Mouse (Mus musculus): ENCODE results near the gene Olfr1293-ps. TPM values are rescaled to one million over a fixed set of nuclear protein-coding genes. Genes with fewer than 3 reads are reported as not detected.

Gene Olfr1293-ps
- polyA plus RNA-seq (2016; fragmentation: Nextera tagmentation; extraction: Ambion mirVana): not detected in 2 replicates

GRCm38 (mm10) chr2:111524903-111525302 lies at the start of gene Olfr1293-ps:
TSS of gene Olfr1293-ps (plus strand) at chr2:111525203.
- WGBS: 89% methylated on average over 1 of the region's 1 CpGs
- no peaks in the 10 kb centered on the region for H3K27me3 ChIP-seq (replicated peaks; ENCODE audit: low read depth, poor library complexity, severe bottlenecking)
- DNase-seq (ENCODE audit: low spot score): no peak

DNA sequence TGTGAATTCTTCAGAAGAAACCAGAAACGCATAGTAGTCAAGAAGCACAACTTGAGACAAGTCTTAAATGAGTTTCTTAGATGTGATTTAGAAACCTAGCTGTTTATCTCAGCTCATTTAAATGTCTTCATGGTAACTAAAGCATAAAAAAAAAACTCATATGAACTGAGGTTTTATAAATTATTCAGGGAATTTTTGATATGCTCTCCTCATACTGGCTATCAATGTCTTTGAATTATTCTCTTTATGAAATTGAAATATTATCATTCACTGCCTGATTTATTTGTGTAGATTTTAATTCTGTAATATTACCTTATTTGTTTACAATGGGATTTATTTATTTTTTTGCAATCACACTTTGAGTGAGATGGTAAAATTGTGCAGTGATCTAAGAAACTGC lies 44.5 kb upstream of the Olfr1293-ps start, which contains the start of gene Olfr1289:
TSS of gene Olfr1289 (plus strand) at position 301 of the 400 bp plus-strand sequence.
- DNase-seq (ENCODE audit: low spot score): no peak
- 86% methylated on average over 1 of the region's 1 CpGs for WGBS
- no peaks in the 10 kb centered on the region for H3K36me3 ChIP-seq (replicated peaks)
- H3K27ac ChIP-seq (replicated peaks): no peak within 1 kb of the TSS
- H3K4me3 ChIP-seq: no peak within 1 kb of the TSS
- H3K27me3 ChIP-seq (replicated peaks; ENCODE audit: low read depth, poor library complexity, severe bottlenecking): no peaks in the 10 kb centered on the region
- H3K4me1 ChIP-seq: no peaks in the 10 kb centered on the region
- no peaks in the 10 kb centered on the region for H3K9me3 ChIP-seq

More at GRCm38 (mm10) chr2:111524903-111525302, at the start of gene Olfr1293-ps:
- Histone ChIP-seq H3K9me3 (no peaks in the 10 kb centered on the region), H3K4me1 (no peaks in the 10 kb centered on the region), H3K4me3 (no peak within 1 kb of the TSS), H3K36me3 (replicated peaks) (no peaks in the 10 kb centered on the region), H3K27ac (replicated peaks) (no peak within 1 kb of the TSS)

GRCm38 (mm10) chr2:111493729-111494128 lies 31.3 kb upstream of the Olfr1293-ps start, which contains the start of gene Olfr1290:
TSS of gene Olfr1290 (minus strand) at chr2:111493829.
- Histone ChIP-seq H3K4me1 (no peaks in the 10 kb centered on the region), H3K27ac (replicated peaks) (no peak within 1 kb of the TSS), H3K36me3 (replicated peaks) (no peaks in the 10 kb centered on the region), H3K27me3 (replicated peaks; ENCODE audit: low read depth, poor library complexity, severe bottlenecking) (no peaks in the 10 kb centered on the region), H3K9me3 (no peaks in the 10 kb centered on the region), H3K4me3 (no peak within 1 kb of the TSS)
- no peak for DNase-seq (ENCODE audit: low spot score)
- WGBS: 81% methylated on average over 5 of the region's 5 CpGs

- no peak for DNase-seq (ENCODE audit: low spot score)
- Histone ChIP-seq H3K27ac (replicated peaks) (no peak within 1 kb of the TSS), H3K27me3 (replicated peaks; ENCODE audit: low read depth, poor library complexity, severe bottlenecking) (no peaks in the 10 kb centered on the region), H3K36me3 (replicated peaks) (no peaks in the 10 kb centered on the region), H3K9me3 (no peaks in the 10 kb centered on the region), H3K4me1 (no peaks in the 10 kb centered on the region), H3K4me3 (no peak within 1 kb of the TSS)
- WGBS: 90% methylated on average over 3 of the region's 3 CpGs
Observed at GRCm38 (mm10) chr2:111496880-111497279, 28.1 kb upstream of the Olfr1293-ps start, which contains the start of gene Olfr1291-ps1. TSS of gene Olfr1291-ps1 (plus strand) at chr2:111497180.

DNA sequence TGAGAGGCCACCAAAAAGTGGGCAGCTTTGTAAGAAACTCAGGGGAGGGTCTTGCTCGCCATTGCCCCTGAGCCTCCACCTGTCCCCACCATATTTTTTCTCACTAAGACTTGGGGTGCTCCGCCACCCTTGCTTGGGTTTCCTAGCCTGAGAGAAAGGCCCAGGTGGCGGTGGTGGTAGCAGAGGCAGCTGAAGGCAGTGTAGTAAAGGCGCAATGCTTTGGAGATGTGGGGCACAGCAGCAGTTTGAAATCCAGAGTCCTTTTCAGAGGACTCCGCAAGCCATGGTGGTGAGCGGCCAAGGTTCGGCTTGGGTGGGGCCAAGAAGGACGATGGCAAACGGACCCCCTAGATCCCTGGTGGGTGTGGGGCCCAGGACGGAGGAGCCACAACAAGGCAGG lies 7.6 kb upstream of the Olfr1293-ps start:
- Histone ChIP-seq H3K36me3 (replicated peaks) (no peaks in the 10 kb centered on the region), H3K9me3 (peaks cover 4% of the 10 kb centered on the region; the same call in 1 of the 2 replicates), H3K4me1 (no peaks in the 10 kb centered on the region), H3K27me3 (replicated peaks; ENCODE audit: low read depth, poor library complexity, severe bottlenecking) (no peaks in the 10 kb centered on the region), H3K4me3 (no peak overlapping the region), H3K27ac (replicated peaks) (no peak overlapping the region)
- DNase-seq (ENCODE audit: low spot score): no peak
- 90% methylated on average over 10 of the region's 10 CpGs for WGBS

DNA sequence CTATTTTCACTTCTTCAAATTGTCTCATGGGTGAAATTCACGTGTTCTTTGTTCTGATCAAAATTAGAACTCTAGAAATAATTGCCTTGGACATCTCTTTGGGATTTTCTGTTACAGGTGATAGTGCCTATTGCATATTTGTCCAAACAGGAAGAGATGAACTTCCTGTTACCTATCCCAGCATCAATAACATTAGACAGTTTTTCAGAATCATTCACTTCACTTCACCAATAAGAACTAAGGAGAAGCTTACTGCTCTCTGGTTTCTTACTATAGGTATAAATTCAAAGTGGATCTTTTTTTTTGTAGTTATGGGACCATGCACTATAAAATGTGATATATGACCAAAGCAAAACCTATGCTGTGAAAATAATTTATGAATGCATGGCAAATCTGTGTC lies 15.2 kb downstream of the Olfr1293-ps start, which contains the start of gene Olfr1294:
TSS of gene Olfr1294 (minus strand) at position 101 of the 400 bp plus-strand sequence.
- H3K4me1 ChIP-seq: no peaks in the 10 kb centered on the region
- WGBS: 67% methylated on average over 1 of the region's 1 CpGs
- DNase-seq (ENCODE audit: low spot score): no peak

DNA sequence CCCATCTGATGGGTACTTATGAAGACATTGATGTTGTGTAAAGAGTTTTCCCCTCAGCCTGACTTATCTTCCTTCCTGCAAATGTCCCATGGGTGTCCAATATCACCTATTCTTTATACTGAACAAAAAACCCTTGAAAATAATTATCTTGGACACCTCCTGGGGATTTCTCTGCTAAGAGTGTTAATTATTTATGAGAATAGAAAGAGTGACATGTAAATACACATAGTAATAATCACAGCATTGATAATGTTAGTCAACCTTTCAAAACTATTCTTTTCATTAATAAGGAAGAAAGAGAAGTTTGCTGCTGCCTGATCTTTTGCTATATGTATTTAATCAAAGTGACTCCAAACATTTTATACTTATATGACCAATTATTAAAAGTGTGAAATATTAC lies 44.6 kb downstream of the Olfr1293-ps start, which contains the start of gene Olfr1295:
TSS of gene Olfr1295 (minus strand) at position 101 of the 400 bp plus-strand sequence.
- no peaks in the 10 kb centered on the region for H3K27me3 ChIP-seq (replicated peaks; ENCODE audit: low read depth, poor library complexity, severe bottlenecking)
- no peaks in the 10 kb centered on the region for H3K4me1 ChIP-seq
- H3K9me3 ChIP-seq: no peaks in the 10 kb centered on the region
- H3K27ac ChIP-seq (replicated peaks): no peak within 1 kb of the TSS
- H3K4me3 ChIP-seq: no peak within 1 kb of the TSS
- DNase-seq (ENCODE audit: low spot score): no peak
- H3K36me3 ChIP-seq (replicated peaks): no peaks in the 10 kb centered on the region

More for the DNA sequence above, 15.2 kb downstream of the Olfr1293-ps start, which contains the start of gene Olfr1294:
- H3K27me3 ChIP-seq (replicated peaks; ENCODE audit: low read depth, poor library complexity, severe bottlenecking): no peaks in the 10 kb centered on the region
- no peaks in the 10 kb centered on the region for H3K36me3 ChIP-seq (replicated peaks)
- H3K9me3 ChIP-seq: no peaks in the 10 kb centered on the region
- no peak within 1 kb of the TSS for H3K4me3 ChIP-seq
- H3K27ac ChIP-seq (replicated peaks): no peak within 1 kb of the TSS

Other genes starting within 250 kb of the Olfr1293-ps start
- not detected in 2 replicates for gene Olfr1278, start 235.1 kb upstream of the Olfr1293-ps start, polyA plus RNA-seq (2016; fragmentation: Nextera tagmentation; extraction: Ambion mirVana)
- not detected in 2 replicates for gene Olfr1279, start 224.6 kb upstream of the Olfr1293-ps start, polyA plus RNA-seq (2016; fragmentation: Nextera tagmentation; extraction: Ambion mirVana)
- not detected in 2 replicates for gene Olfr1280, start 211.2 kb upstream of the Olfr1293-ps start, polyA plus RNA-seq (2016; fragmentation: Nextera tagmentation; extraction: Ambion mirVana)
- gene Olfr1281, start 198.7 kb upstream of the Olfr1293-ps start, polyA plus RNA-seq (2016; fragmentation: Nextera tagmentation; extraction: Ambion mirVana): not detected in 2 replicates
- not detected in 2 replicates for gene Olfr1282, start 189.1 kb upstream of the Olfr1293-ps start, polyA plus RNA-seq (2016; fragmentation: Nextera tagmentation; extraction: Ambion mirVana)
- not detected in 2 replicates for gene Olfr1283, start 158.4 kb upstream of the Olfr1293-ps start, polyA plus RNA-seq (2016; fragmentation: Nextera tagmentation; extraction: Ambion mirVana)
- not detected in 2 replicates for gene Olfr1284, start 149.7 kb upstream of the Olfr1293-ps start, polyA plus RNA-seq (2016; fragmentation: Nextera tagmentation; extraction: Ambion mirVana)
- not detected in 2 replicates for gene Olfr1286, start 102.1 kb upstream of the Olfr1293-ps start, polyA plus RNA-seq (2016; fragmentation: Nextera tagmentation; extraction: Ambion mirVana)
- gene Olfr1287, start 76.1 kb upstream of the Olfr1293-ps start, polyA plus RNA-seq (2016; fragmentation: Nextera tagmentation; extraction: Ambion mirVana): not detected in 2 replicates
- not detected in 2 replicates for gene Olfr1288, start 51.1 kb upstream of the Olfr1293-ps start, polyA plus RNA-seq (2016; fragmentation: Nextera tagmentation; extraction: Ambion mirVana)
- gene Olfr1289, start 44.4 kb upstream of the Olfr1293-ps start, polyA plus RNA-seq (2016; fragmentation: Nextera tagmentation; extraction: Ambion mirVana): not detected in 2 replicates
- gene Olfr1290, start 31.4 kb upstream of the Olfr1293-ps start, polyA plus RNA-seq (2016; fragmentation: Nextera tagmentation; extraction: Ambion mirVana): not detected in 2 replicates
- not detected in 2 replicates for gene Olfr1291-ps1, start 28.0 kb upstream of the Olfr1293-ps start, polyA plus RNA-seq (2016; fragmentation: Nextera tagmentation; extraction: Ambion mirVana)
- gene Olfr1294, start 15.1 kb downstream of the Olfr1293-ps start, polyA plus RNA-seq (2016; fragmentation: Nextera tagmentation; extraction: Ambion mirVana): not detected in 2 replicates
- not detected in 2 replicates for gene Olfr1295, start 44.5 kb downstream of the Olfr1293-ps start, polyA plus RNA-seq (2016; fragmentation: Nextera tagmentation; extraction: Ambion mirVana)
- not detected in 2 replicates for gene Olfr1297, start 101.3 kb downstream of the Olfr1293-ps start, polyA plus RNA-seq (2016; fragmentation: Nextera tagmentation; extraction: Ambion mirVana)
- gene Olfr1298, start 124.0 kb downstream of the Olfr1293-ps start, polyA plus RNA-seq (2016; fragmentation: Nextera tagmentation; extraction: Ambion mirVana): not detected in 2 replicates
- not detected in 2 replicates for gene Olfr1299, start 136.2 kb downstream of the Olfr1293-ps start, polyA plus RNA-seq (2016; fragmentation: Nextera tagmentation; extraction: Ambion mirVana)
- gene Olfr1301, start 225.8 kb downstream of the Olfr1293-ps start, polyA plus RNA-seq (2016; fragmentation: Nextera tagmentation; extraction: Ambion mirVana): not detected in 2 replicates

Measured in embryonic facial prominence, embryonic 10.5 days (tissue).